Mouse (Mus musculus) liver, embryonic 15.5 days (tissue): Measurements from ENCODE around the gene Med12l. TPM values are rescaled to one million over a fixed set of nuclear protein-coding genes. Genes with fewer than 3 reads are reported as not detected.

Source experiments
- ATAC-seq: fragments of 200-750 bp; cut with Nextera tagmentation; 2 replicates; pipeline ENCODE4 v1.8.0; 2017; ENCODE audit warnings: moderate number of reproducible peaks, mild to moderate bottlenecking, moderate library complexity; ENCODE audit not compliant: insufficient read depth
- H3K27ac ChIP-seq: fragments of 300-500 bp; sonication (generic); replicated peaks from 2 replicates; pipeline ENCODE4 v1.5.1; 2015; ENCODE audit warnings: mild to moderate bottlenecking, inconsistent platforms
- H3K27me3 ChIP-seq: fragments of 300-500 bp; sonication (generic); 2 replicates; pipeline ENCODE4 v1.6.1; 2015; ENCODE audit warnings: mild to moderate bottlenecking, inconsistent platforms
- H3K36me3 ChIP-seq: fragments of 300-500 bp; sonication (generic); replicated peaks from 2 replicates; pipeline ENCODE4 v1.6.1; 2015; ENCODE audit warnings: moderate library complexity, mild to moderate bottlenecking, inconsistent platforms
- H3K4me1 ChIP-seq: fragments of 300-500 bp; sonication (generic); replicated peaks from 2 replicates; pipeline ENCODE4 v1.6.1; 2015; ENCODE audit warnings: inconsistent platforms
- H3K4me2 ChIP-seq: fragments of 300-500 bp; sonication (generic); 2 replicates; pipeline ENCODE4 v1.6.1; 2015; ENCODE audit warnings: moderate library complexity, mild to moderate bottlenecking, inconsistent platforms
- H3K4me3 ChIP-seq: fragments of 300-500 bp; sonication (generic); replicated peaks from 2 replicates; pipeline ENCODE4 v1.5.1; 2015; ENCODE audit warnings: mild to moderate bottlenecking, inconsistent platforms
- H3K9ac ChIP-seq: fragments of 300-500 bp; sonication (generic); 2 replicates; pipeline ENCODE4 v1.6.1; 2015; ENCODE audit warnings: moderate library complexity, mild to moderate bottlenecking, inconsistent platforms
- H3K9me3 ChIP-seq: fragments of 300-500 bp; sonication (generic); replicated peaks from 2 replicates; pipeline ENCODE4 v1.6.1; 2016; ENCODE audit warnings: inconsistent platforms
- WGBS: fragments of 180-500 bp; shearing (Covaris S2); methylation state at CpG from one replicate; pipeline ENCODE4 v1.1.7; 2015; ENCODE audit warnings: mixed read lengths; ENCODE audit not compliant: insufficient replicate concordance; 5-methylcytosine and 5-hydroxymethylcytosine counted together
- polyA plus RNA-seq: library from polyadenylated mRNA; unstranded; fragments of >200 nt; fragmentation: Nextera tagmentation; extraction: Ambion mirVana; gene quantifications from 2 replicates; pipeline ENCODE4 v1.2.1, GENCODE M21; 2015

The Med12l gene
- polyA plus RNA-seq, 1 experiment from 2014 or later = 0.46 TPM

DNA sequence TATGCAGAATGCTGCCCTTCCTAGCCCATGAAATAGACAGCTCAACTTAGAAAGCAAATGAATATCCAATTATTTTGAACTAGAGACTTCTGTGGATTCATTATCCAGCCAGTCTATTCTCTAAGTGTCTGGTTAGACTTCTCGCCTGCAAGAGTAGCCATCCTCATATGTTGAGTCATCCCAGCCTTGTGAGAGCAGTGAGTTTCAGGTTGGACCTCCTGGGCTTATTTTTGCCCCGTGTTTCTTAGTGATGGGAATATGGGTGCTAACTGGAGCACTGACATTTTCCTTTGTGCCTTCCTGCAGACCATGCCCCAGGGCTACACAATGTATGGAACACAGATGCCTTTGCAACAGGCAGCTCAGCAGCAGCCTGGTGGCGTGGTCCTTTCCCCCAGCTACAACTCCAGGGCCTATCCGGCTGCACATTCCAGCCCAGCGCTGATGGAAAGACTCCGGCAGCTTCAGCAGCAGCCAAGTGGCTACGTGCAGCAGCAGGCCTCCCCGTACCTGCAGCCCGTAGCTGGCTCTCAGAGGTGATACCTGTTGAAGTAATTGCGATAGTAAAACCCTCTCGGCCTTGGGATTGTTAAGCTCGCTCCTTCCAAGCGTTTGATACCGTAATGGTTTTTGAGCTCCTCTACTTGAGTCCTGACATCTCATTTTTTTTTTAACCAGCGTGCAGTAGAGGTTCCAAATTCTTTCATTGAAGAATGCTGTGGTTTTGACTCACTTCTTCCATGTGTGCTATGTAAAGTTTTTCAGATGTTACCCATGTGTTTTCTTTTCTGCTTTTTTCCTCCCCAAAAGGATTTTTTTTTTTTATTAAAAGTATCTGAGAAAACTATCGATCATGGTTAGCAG is 290.3 kb downstream of the Med12l start:
- ATAC-seq = no peak
- H3K9me3 ChIP-seq = no peaks in the 10 kb centered on the region
- WGBS = 73% methylated on average over 16 of the region's 16 CpGs

DNA sequence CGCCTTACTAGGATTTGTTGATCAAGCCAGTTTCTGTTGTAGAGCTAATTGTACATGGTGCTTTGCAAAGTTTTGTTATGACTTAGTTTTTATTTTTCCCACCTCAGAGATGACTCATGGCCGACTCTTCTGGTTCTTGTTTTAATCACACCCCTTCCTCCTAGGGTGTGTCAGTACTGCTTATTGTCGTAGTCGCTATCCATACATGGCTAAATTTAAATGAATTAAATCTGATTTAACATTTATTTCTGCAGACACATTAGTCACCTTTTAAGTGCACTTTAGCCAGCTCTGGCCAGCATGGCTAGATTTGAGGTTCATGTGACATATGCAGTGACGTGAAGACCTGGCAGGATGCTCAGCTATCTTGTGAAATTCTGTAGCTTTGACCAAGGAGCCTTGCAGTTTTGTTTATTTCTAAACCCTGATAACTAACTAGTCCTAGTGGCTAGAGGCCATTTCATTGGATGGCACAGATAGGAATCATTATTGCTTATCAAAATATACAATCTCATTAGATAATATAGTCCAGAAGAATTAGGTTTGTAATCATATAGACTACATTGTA is 291.0 kb downstream of the Med12l start:
- Histone ChIP-seq H3K36me3 (no peaks in the 10 kb centered on the region), H3K4me3 (no peak overlapping the region), H3K9me3 (no peaks in the 10 kb centered on the region), H3K4me2 (no peak overlapping the region), H3K9ac (no peak overlapping the region), H3K27me3 (no peaks in the 10 kb centered on the region), H3K27ac (no peak overlapping the region), H3K4me1 (no peaks in the 10 kb centered on the region)
- WGBS = 72% methylated on average over 5 of the region's 5 CpGs
- ATAC-seq = no peak

More for the DNA sequence above, 290.3 kb downstream of the Med12l start:
- Histone ChIP-seq H3K9ac (no peak overlapping the region), H3K4me2 (no peak overlapping the region), H3K36me3 (no peaks in the 10 kb centered on the region), H3K4me1 (no peaks in the 10 kb centered on the region), H3K27me3 (no peaks in the 10 kb centered on the region), H3K27ac (no peak overlapping the region), H3K4me3 (no peak overlapping the region)

DNA sequence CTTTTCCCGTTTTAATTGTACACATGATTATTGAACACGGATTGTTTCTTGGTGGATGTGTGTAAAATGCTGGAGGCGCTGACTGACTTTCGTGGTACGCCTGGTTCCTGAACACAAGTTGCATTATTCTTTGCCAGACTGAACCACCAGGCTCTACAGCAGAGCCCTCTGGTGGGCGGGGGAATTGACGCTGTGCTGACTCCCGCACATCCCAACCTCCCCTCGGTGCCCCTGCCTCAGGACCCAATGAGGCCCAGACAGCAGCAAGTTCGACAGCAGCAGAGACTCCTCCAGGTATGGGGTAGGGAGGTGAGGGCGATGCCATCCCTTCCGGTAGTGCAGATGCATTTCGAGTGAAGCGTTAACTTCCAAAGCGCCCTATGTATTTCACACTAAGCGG is 292.0 kb downstream of the Med12l start:
- Histone ChIP-seq H3K4me1 (no peaks in the 10 kb centered on the region), H3K36me3 (no peaks in the 10 kb centered on the region), H3K9ac (no peak overlapping the region), H3K4me2 (no peak overlapping the region), H3K9me3 (no peaks in the 10 kb centered on the region), H3K4me3 (no peak overlapping the region), H3K27ac (no peak overlapping the region), H3K27me3 (no peaks in the 10 kb centered on the region)
- no peak for ATAC-seq
- WGBS = 75% methylated on average over 16 of the region's 16 CpGs

DNA sequence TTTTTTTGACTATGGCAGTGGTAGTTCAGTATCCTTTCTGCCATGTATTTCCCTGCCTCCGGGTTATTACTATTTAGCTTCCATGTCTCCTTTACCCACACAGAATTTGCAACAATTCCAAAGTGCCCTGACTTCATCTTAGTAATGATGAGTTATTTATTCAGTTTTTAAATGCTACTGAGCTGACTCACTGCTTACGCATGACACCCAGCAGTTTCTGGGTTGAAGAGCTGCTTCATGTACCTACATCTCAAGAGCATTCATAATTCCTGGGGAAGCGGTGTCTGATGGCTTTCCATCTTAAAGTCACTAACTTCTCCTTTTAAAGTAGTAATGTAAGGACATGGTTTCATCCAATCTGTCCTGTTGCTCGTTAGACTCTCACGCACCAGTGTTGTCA is 299.3 kb downstream of the Med12l start:
- Histone ChIP-seq H3K36me3 (no peaks in the 10 kb centered on the region), H3K4me1 (no peaks in the 10 kb centered on the region), H3K27ac (no peak overlapping the region), H3K27me3 (no peaks in the 10 kb centered on the region), H3K4me3 (no peak overlapping the region), H3K9ac (no peak overlapping the region), H3K9me3 (no peaks in the 10 kb centered on the region), H3K4me2 (no peak overlapping the region)
- WGBS = 75% methylated on average over 5 of the region's 5 CpGs
- ATAC-seq = no peak

DNA sequence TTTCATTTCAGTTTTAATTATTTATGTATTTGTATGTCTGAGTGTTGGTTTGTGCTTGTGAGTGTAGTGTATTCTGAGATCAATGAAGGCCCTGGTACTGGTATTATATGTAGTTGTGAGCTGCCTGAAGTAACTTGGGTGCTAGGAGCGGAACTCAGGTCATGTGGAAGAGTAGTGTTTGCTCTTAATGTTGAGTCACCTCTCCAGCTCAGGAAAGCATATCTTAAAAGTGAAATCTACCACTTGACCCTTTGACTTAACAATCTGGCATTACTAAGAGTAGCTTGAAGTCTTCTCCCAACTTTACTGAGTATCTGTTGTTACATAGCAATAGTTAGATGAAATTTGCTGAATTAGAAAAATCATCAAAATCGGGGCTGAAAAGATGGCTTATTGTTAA is 299.9 kb downstream of the Med12l start:
- Histone ChIP-seq H3K9ac (no peak overlapping the region), H3K9me3 (no peaks in the 10 kb centered on the region), H3K4me2 (no peak overlapping the region), H3K27ac (no peak overlapping the region), H3K36me3 (no peaks in the 10 kb centered on the region), H3K27me3 (no peaks in the 10 kb centered on the region), H3K4me1 (no peaks in the 10 kb centered on the region), H3K4me3 (no peak overlapping the region)
- no peak for ATAC-seq
- WGBS = 64% methylated on average over 2 of the region's 2 CpGs

DNA sequence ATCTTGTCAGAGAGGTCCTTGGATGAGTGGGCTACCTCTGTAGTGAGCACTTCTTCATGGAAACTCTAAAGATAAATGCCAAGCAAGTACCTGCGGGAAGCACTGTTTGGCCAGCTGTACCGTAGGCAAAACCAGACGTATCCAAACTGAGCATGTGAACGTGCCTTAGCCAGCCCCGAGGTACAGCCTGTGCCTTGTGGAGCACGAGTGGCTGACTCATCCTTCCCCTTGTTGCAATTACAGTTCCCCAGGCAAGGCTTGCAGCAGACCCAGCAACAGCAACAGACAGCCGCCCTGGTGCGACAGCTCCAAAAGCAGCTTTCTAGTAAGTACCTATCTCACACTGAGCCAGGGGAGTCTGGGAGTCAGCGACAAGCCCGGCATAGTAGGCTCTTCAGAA is 307.0 kb downstream of the Med12l start:
- Histone ChIP-seq H3K9ac (no peak overlapping the region), H3K4me2 (no peak overlapping the region), H3K4me1 (no peaks in the 10 kb centered on the region), H3K9me3 (no peaks in the 10 kb centered on the region), H3K36me3 (no peaks in the 10 kb centered on the region), H3K4me3 (no peak overlapping the region), H3K27me3 (no peaks in the 10 kb centered on the region), H3K27ac (no peak overlapping the region)
- 51% methylated on average over 10 of the region's 10 CpGs for WGBS
- ATAC-seq = no peak

DNA sequence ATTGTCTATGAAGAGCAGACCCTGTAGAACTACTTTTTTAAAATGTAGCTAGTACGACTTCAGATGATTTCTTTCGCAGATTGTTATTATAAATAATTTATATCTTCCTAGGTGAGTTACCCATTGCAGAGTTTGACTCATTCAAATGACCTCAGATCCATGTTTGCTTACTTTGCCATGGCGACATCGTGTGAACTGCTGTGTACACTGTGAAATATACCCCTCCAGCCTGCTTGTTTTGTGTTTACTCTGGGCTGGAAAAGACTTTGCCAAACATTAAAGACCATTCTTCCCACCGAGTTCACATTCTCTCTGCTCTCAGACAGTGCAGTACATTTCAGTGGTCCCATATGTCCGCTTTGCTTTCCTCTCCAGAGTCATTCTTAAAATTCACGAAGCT is 310.5 kb downstream of the Med12l start:
- no peak for ATAC-seq

DNA sequence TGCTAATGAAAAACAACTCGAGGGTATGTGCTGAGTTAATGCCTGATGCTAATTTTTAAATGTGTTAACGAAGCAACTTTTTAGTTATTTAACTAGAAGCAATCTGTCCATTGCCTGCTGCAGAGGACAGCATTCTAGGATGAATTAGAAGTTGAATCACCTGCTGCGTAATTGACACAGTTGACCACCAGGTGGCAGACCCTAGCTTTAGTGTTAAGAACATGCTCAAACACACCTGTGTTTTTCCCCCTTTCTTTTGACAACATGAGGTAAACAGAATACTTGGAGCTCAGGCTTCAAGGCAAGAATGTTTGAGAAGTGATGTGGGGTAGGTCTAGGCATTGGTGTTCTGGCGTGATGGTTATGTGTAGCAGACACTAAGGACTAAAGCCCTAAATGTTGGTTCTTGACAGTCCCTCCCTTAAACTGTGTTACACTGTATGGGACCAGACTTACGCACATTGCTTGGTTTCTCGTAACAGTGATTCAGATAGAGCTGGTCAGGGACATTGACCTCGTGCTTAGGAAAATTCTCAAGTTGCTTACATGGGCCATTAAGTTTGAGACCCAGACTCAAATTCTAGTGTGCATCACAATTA is 315.8 kb downstream of the Med12l start:
- Histone ChIP-seq H3K4me2 (no peak overlapping the region), H3K4me3 (no peak overlapping the region), H3K4me1 (no peaks in the 10 kb centered on the region), H3K27me3 (no peaks in the 10 kb centered on the region), H3K27ac (no peak overlapping the region), H3K9ac (no peak overlapping the region), H3K9me3 (no peaks in the 10 kb centered on the region), H3K36me3 (no peaks in the 10 kb centered on the region)
- 39% methylated on average over 7 of the region's 7 CpGs for WGBS
- ATAC-seq = no peak

More for the DNA sequence above, 310.5 kb downstream of the Med12l start:
- Histone ChIP-seq H3K4me2 (no peak overlapping the region), H3K36me3 (no peaks in the 10 kb centered on the region), H3K27ac (no peak overlapping the region), H3K9me3 (no peaks in the 10 kb centered on the region), H3K27me3 (no peaks in the 10 kb centered on the region), H3K9ac (no peak overlapping the region), H3K4me1 (no peaks in the 10 kb centered on the region), H3K4me3 (no peak overlapping the region)
- 68% methylated on average over 7 of the region's 7 CpGs for WGBS

DNA sequence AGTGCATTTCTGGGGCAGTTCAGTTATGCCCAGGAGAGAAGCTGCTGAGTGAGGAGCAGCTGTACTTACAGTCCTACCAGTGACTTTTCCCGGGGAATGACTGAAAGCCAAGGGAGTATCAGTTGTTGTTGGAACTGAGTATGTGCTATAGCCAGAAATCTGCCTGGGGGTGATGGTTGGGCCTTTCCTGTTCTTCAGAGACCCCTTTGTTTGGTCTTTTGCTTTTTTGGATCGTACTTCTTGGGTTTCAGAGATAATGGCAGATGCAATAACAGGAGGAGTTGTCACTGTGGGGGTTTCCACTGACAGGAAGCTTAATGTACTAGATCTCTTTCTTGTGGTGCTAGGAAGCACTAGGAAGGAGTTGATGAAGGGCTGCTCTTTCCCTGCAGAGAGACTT is 322.9 kb downstream of the Med12l start:
- 62% methylated on average over 2 of the region's 2 CpGs for WGBS
- Histone ChIP-seq H3K9ac (no peak overlapping the region), H3K36me3 (no peaks in the 10 kb centered on the region), H3K4me3 (no peak overlapping the region), H3K27me3 (no peaks in the 10 kb centered on the region), H3K4me2 (no peak overlapping the region), H3K4me1 (no peaks in the 10 kb centered on the region), H3K9me3 (no peaks in the 10 kb centered on the region), H3K27ac (no peak overlapping the region)
- ATAC-seq = no peak

DNA sequence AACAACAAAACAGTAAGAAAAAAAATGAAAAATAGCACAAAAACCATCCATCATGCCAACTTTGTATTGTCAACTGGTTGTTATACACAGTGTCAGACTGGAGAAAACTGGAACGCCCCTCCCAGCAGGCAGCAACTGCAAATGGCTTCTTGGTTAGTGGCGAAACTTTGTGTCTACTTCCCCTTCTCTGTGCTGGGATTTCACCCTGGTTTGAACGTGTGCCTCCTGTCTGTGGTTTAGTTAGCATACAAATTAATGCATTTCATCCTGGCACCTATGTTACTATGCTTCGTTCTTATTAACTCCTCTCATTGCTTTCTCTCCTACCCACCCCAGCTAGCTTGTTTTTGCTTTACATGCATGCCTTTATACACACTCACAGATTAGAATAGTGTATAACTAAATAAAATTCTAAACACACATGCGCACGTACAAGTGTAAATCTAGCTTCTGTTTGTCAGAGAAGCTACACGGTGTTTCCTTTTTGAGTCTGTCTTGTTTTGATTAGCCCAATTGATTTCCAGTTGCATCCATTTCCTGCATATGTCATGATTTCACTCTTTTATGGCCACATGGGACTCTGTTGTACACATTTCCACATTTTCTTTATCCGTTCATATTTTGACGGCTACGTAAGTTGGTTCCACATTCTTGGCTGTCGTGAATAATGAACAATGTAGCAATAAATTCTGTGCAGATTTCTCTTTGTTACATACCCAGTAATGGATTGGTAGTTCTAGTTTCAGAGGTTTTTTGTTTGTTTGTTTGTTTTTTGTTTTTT is 336.2 kb downstream of the Med12l start:
- H3K4me3 ChIP-seq = no peak overlapping the region
- H3K9ac ChIP-seq = no peak overlapping the region
- WGBS = 45% methylated on average over 11 of the region's 11 CpGs
- peaks cover 4% of the 10 kb centered on the region; the same call in 1 of the 2 replicates for H3K4me1 ChIP-seq
- H3K4me2 ChIP-seq = no peak overlapping the region
- no peak overlapping the region for H3K27ac ChIP-seq
- ATAC-seq = no peak
- H3K9me3 ChIP-seq = no peaks in the 10 kb centered on the region
- H3K36me3 ChIP-seq = no peaks in the 10 kb centered on the region
- no peaks in the 10 kb centered on the region for H3K27me3 ChIP-seq

DNA sequence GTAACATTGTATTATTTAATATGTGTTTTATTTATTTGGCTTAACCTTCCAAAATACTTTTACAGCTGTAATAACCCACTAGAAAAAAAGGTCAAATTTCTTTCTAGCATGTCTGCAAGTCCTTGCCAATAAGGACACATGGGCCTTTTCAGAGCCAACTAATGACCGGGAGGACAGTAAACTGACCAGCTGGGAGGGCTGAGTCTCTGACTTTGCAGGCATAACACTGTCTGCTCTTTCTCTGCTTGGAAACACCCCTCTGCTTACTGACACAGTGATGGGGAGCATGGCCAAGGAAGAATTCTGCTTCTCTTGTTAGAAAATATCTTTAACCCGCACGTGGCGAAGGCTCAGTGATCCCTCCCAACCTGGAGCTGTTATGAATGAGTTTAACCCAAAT is 337.4 kb downstream of the Med12l start:
- H3K4me1 ChIP-seq = peaks cover 4% of the 10 kb centered on the region; the same call in 1 of the 2 replicates
- 59% methylated on average over 4 of the region's 4 CpGs for WGBS
- no peaks in the 10 kb centered on the region for H3K36me3 ChIP-seq
- H3K9ac ChIP-seq = no peak overlapping the region
- no peak overlapping the region for H3K4me2 ChIP-seq
- no peak overlapping the region for H3K4me3 ChIP-seq
- H3K27ac ChIP-seq = no peak overlapping the region
- no peaks in the 10 kb centered on the region for H3K27me3 ChIP-seq
- no peak for ATAC-seq
- H3K9me3 ChIP-seq = no peaks in the 10 kb centered on the region
